ENCODE assay signal across 18 mouse cellular contexts in genomic region chr6:93589935-93590334, GRCm38 (mm10).
"Had no signal": no experiment of that assay in that cellular context is flagged by ENCODE, and none has a peak within 500 bp of the region (broad histone marks: within the 10 kb centered on the region; RNA-seq: fewer than 3 reads in every experiment).

No protein-coding gene starts in this region.

- H3K4me1 ChIP-seq: limb, embryonic 10.5 days; limb, embryonic 13.5 days; liver, embryonic 12.5 days; liver, embryonic 15.5 days; midbrain, embryonic 15.5 days had no signal

- H3K9ac ChIP-seq: limb, embryonic 13.5 days; liver, embryonic 12.5 days; liver, embryonic 15.5 days; midbrain, embryonic 15.5 days had no signal

- DNase-seq: kidney, adult 2 months; kidney, postnatal 25 days; layer of hippocampus, adult 9-11 months; liver; lung, adult 18-20 months; lung, postnatal 4 days; thymus, adult 18-20 months; thymus, postnatal 36 days had no signal

- H3K4me3 ChIP-seq: layer of hippocampus, adult 2 months; limb, embryonic 10.5 days; limb, embryonic 13.5 days; liver, embryonic 12.5 days; liver, embryonic 15.5 days; midbrain, embryonic 15.5 days; myocyte had no signal

- H3K36me3 ChIP-seq: limb, embryonic 10.5 days; limb, embryonic 13.5 days; liver, embryonic 12.5 days; liver, embryonic 15.5 days; midbrain, embryonic 15.5 days had no signal

- H3K27ac ChIP-seq: kidney, postnatal 0 days; layer of hippocampus, adult 2 months; limb, embryonic 10.5 days; limb, embryonic 13.5 days; liver, embryonic 12.5 days; liver, embryonic 15.5 days; midbrain, embryonic 15.5 days had no signal

- H3K27me3 ChIP-seq: limb, embryonic 13.5 days; liver, embryonic 12.5 days; liver, embryonic 15.5 days; midbrain, embryonic 15.5 days had no signal

- H3K9me3 ChIP-seq: limb, embryonic 10.5 days; liver, embryonic 12.5 days; liver, embryonic 15.5 days; midbrain, embryonic 15.5 days had no signal

- ATAC-seq: liver, embryonic 12.5 days; lung, postnatal 0 days; midbrain, embryonic 15.5 days had no signal

- H3K4me2 ChIP-seq: limb, embryonic 13.5 days; liver, embryonic 12.5 days; liver, embryonic 15.5 days; midbrain, embryonic 11.5 days; midbrain, embryonic 15.5 days had no signal
